Mouse (Mus musculus): Measurements from ENCODE around the gene Iqck. TPM values are rescaled to one million over a fixed set of nuclear protein-coding genes. Genes with fewer than 3 reads are reported as not detected.

Gene Iqck
- polyA plus RNA-seq, 1 experiment from 2014 or later, result 0.93 TPM

DNA sequence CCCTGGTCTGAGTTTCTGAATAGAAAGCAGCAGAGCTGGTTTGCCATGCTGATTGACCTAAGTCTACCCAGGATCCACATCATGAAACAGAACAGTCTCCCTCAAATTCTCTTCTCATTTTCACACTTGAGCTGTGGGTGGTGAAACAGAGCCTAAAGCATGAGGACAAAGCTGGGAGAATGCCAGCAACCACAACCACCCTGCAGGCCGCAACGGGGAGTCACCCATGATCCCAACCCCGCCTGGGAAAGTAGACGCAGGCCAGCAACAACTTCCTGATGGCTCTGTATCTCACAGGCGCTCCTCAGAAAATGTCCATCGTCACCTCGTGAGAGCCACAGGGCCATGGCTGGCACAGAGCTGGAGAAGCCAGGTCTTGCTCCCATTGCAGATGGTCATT is 4.0 kb upstream of the Iqck start:
- H3K27ac ChIP-seq (replicated peaks in 1 of 2; ENCODE audit: control insufficient read depth in 1 of 2, insufficient read depth in 1 of 2, low read depth in 2 of 2, low read length in 2 of 2), result no peak overlapping the region
- H3K4me2 ChIP-seq (ENCODE audit: low read length), result no peak overlapping the region
- H3K27me3 ChIP-seq (ENCODE audit: control insufficient read depth, insufficient read depth, low read length), result no peaks in the 10 kb centered on the region
- ATAC-seq (ENCODE audit: insufficient number of reproducible peaks, insufficient read depth, low FRiP score, low read depth), result no peak
- peaks cover 65% of the 10 kb centered on the region for H3K36me3 ChIP-seq (ENCODE audit: control insufficient read depth, insufficient read depth, low read length)
- no peaks in the 10 kb centered on the region for H3K9me3 ChIP-seq (ENCODE audit: control insufficient read depth, low read length)
- H3K4me3 ChIP-seq (ENCODE audit: control insufficient read depth in 1 of 2, insufficient read depth in 1 of 2, low read depth in 1 of 2, low read length in 2 of 2), result no peak overlapping the region
- H3K4me1 ChIP-seq (ENCODE audit: control insufficient read depth in 2 of 2, insufficient read depth in 2 of 2, low read length in 2 of 2), result peaks cover 28 to 50% of the 10 kb centered on the region in 2 experiments
- 67% methylated on average over 7 of the region's 7 CpGs for WGBS
- no peak overlapping the region for H3K9ac ChIP-seq (ENCODE audit: low read length)

DNA sequence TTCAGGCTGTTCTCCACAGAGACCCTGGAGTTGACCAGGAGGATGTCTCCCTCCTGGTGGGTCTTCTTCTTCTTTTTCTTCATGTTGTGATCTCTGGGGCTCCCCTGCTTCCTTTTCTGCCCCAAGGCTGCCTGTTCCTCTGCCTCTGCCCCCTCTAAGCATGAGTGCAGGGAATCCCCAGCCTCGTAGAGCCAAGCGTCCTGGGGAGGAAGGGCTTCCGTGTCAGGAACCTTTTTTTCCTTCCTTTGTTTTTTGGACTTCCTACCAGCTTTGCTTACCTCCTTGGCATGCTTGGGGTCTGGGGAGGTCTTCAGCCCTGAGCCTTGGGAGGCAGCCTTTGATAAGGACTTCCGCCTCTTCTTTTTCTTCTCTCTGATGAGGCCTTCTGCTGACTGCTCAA is 2.9 kb upstream of the Iqck start:
- H3K4me2 ChIP-seq (ENCODE audit: low read length), result no peak overlapping the region
- no peak for ATAC-seq (ENCODE audit: insufficient number of reproducible peaks, insufficient read depth, low FRiP score, low read depth)
- H3K4me3 ChIP-seq (ENCODE audit: control insufficient read depth in 1 of 2, insufficient read depth in 1 of 2, low read depth in 1 of 2, low read length in 2 of 2), result no peak overlapping the region
- peaks cover 28 to 50% of the 10 kb centered on the region in 2 experiments for H3K4me1 ChIP-seq (ENCODE audit: control insufficient read depth in 2 of 2, insufficient read depth in 2 of 2, low read length in 2 of 2)
- H3K9me3 ChIP-seq (ENCODE audit: control insufficient read depth, low read length), result no peaks in the 10 kb centered on the region
- no peaks in the 10 kb centered on the region for H3K27me3 ChIP-seq (ENCODE audit: control insufficient read depth, insufficient read depth, low read length)
- no peak overlapping the region for H3K9ac ChIP-seq (ENCODE audit: low read length)
- 72% methylated on average over 4 of the region's 4 CpGs for WGBS
- peak overlapping the region; percentile 8 to 11; a peak in 1 of 4 replicates for H3K27ac ChIP-seq (replicated peaks in 1 of 2; ENCODE audit: control insufficient read depth in 1 of 2, insufficient read depth in 1 of 2, low read depth in 2 of 2, low read length in 2 of 2)
- peaks cover 54% of the 10 kb centered on the region for H3K36me3 ChIP-seq (ENCODE audit: control insufficient read depth, insufficient read depth, low read length)

- Histone ChIP-seq H3K4me3 (ENCODE audit: control insufficient read depth in 1 of 2, insufficient read depth in 1 of 2, low read depth in 1 of 2, low read length in 2 of 2) (peak overlapping the region; percentile 73 to 83), H3K36me3 (ENCODE audit: control insufficient read depth, insufficient read depth, low read length) (peaks cover 42% of the 10 kb centered on the region), H3K9ac (ENCODE audit: low read length) (peak overlapping the region; percentile 74), H3K9me3 (ENCODE audit: control insufficient read depth, low read length) (no peaks in the 10 kb centered on the region), H3K4me2 (ENCODE audit: low read length) (peak overlapping the region; percentile 83), H3K27me3 (ENCODE audit: control insufficient read depth, insufficient read depth, low read length) (no peaks in the 10 kb centered on the region), H3K27ac (replicated peaks in 1 of 2; ENCODE audit: control insufficient read depth in 1 of 2, insufficient read depth in 1 of 2, low read depth in 2 of 2, low read length in 2 of 2) (0 out of 4 replicates have a peak overlapping the region, but pooled peaks of 1 of the 2 experiments have one; percentile 25), H3K4me1 (ENCODE audit: control insufficient read depth in 2 of 2, insufficient read depth in 2 of 2, low read length in 2 of 2) (peaks cover 17 to 32% of the 10 kb centered on the region in 2 experiments)
- 19% methylated on average over 3 of the region's 3 CpGs for WGBS
- ATAC-seq (ENCODE audit: insufficient number of reproducible peaks, insufficient read depth, low FRiP score, low read depth), result no peak
These were observed 946 bp upstream of the Iqck start for GRCm38 (mm10) chr7:118854606-118855005.

- Histone ChIP-seq H3K9me3 (ENCODE audit: control insufficient read depth, low read length) (no peaks in the 10 kb centered on the region), H3K27ac (replicated peaks in 1 of 2; ENCODE audit: control insufficient read depth in 1 of 2, insufficient read depth in 1 of 2, low read depth in 2 of 2, low read length in 2 of 2) (peak within 1 kb of the TSS; percentile 25 to 71; a peak in 3 of 4 replicates), H3K27me3 (ENCODE audit: control insufficient read depth, insufficient read depth, low read length) (no peaks in the 10 kb centered on the region), H3K36me3 (ENCODE audit: control insufficient read depth, insufficient read depth, low read length) (peaks cover 29% of the 10 kb centered on the region), H3K4me3 (ENCODE audit: control insufficient read depth in 1 of 2, insufficient read depth in 1 of 2, low read depth in 1 of 2, low read length in 2 of 2) (peak within 1 kb of the TSS; percentile 73 to 83), H3K9ac (ENCODE audit: low read length) (peak within 1 kb of the TSS; percentile 74), H3K4me1 (ENCODE audit: control insufficient read depth in 2 of 2, insufficient read depth in 2 of 2, low read length in 2 of 2) (peaks cover 7 to 20% of the 10 kb centered on the region in 2 experiments), H3K4me2 (ENCODE audit: low read length) (peak within 1 kb of the TSS; percentile 83)
- ATAC-seq (ENCODE audit: insufficient number of reproducible peaks, insufficient read depth, low FRiP score, low read depth), result peak; percentile 55
- under 1% methylated on average over 46 of the region's 46 CpGs for WGBS
These were observed 339 bp downstream of the Iqck start, which contains the start of gene Knop1 for GRCm38 (mm10) chr7:118855877-118856304. Gene Knop1 (minus strand): TSS chr7:118856254.

DNA sequence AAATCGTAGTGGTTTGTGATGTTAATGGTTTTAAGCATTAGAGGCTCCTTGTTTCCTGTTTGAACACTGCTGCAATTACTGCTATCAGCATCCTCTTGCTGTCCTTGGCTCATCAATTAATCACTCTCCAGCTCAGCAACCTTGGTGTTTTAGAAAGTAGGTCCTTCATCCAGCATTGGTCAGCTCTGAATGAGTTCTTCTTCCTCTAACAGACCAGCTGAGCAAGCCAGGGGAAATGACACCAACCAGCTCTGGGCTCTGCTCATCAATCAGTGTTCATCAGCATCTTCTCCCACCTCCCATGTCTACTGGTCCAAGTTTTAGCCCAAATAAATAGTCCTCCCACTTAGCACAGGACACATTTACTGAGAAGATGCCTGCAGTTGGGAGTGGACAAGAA is 3.1 kb downstream of the Iqck start:
- no peaks in the 10 kb centered on the region for H3K9me3 ChIP-seq (ENCODE audit: control insufficient read depth, low read length)
- 82% methylated on average over 1 of the region's 1 CpGs for WGBS
- no peaks in the 10 kb centered on the region for H3K27me3 ChIP-seq (ENCODE audit: control insufficient read depth, insufficient read depth, low read length)
- H3K4me1 ChIP-seq (ENCODE audit: control insufficient read depth in 2 of 2, insufficient read depth in 2 of 2, low read length in 2 of 2), result peaks cover 5 to 15% of the 10 kb centered on the region in 2 experiments
- H3K36me3 ChIP-seq (ENCODE audit: control insufficient read depth, insufficient read depth, low read length), result peaks cover 4% of the 10 kb centered on the region; the same call in 1 of the 2 replicates
- no peak overlapping the region for H3K9ac ChIP-seq (ENCODE audit: low read length)
- no peak overlapping the region for H3K4me2 ChIP-seq (ENCODE audit: low read length)
- no peak overlapping the region for H3K27ac ChIP-seq (replicated peaks in 1 of 2; ENCODE audit: control insufficient read depth in 1 of 2, insufficient read depth in 1 of 2, low read depth in 2 of 2, low read length in 2 of 2)
- no peak overlapping the region for H3K4me3 ChIP-seq (ENCODE audit: control insufficient read depth in 1 of 2, insufficient read depth in 1 of 2, low read depth in 1 of 2, low read length in 2 of 2)
- ATAC-seq (ENCODE audit: insufficient number of reproducible peaks, insufficient read depth, low FRiP score, low read depth), result no peak

GRCm38 (mm10) chr7:118865362-118865761 is 9.8 kb downstream of the Iqck start:
- WGBS, result 51% methylated on average over 2 of the region's 2 CpGs
- Histone ChIP-seq H3K4me2 (ENCODE audit: low read length) (no peak overlapping the region), H3K36me3 (ENCODE audit: control insufficient read depth, insufficient read depth, low read length) (no peaks in the 10 kb centered on the region), H3K4me3 (ENCODE audit: control insufficient read depth in 1 of 2, insufficient read depth in 1 of 2, low read depth in 1 of 2, low read length in 2 of 2) (no peak overlapping the region), H3K27ac (replicated peaks in 1 of 2; ENCODE audit: control insufficient read depth in 1 of 2, insufficient read depth in 1 of 2, low read depth in 2 of 2, low read length in 2 of 2) (no peak overlapping the region), H3K9ac (ENCODE audit: low read length) (no peak overlapping the region), H3K27me3 (ENCODE audit: control insufficient read depth, insufficient read depth, low read length) (no peaks in the 10 kb centered on the region), H3K4me1 (ENCODE audit: control insufficient read depth in 2 of 2, insufficient read depth in 2 of 2, low read length in 2 of 2) (no peaks in the 10 kb centered on the region), H3K9me3 (ENCODE audit: control insufficient read depth, low read length) (no peaks in the 10 kb centered on the region)
- ATAC-seq (ENCODE audit: insufficient number of reproducible peaks, insufficient read depth, low FRiP score, low read depth), result no peak

GRCm38 (mm10) chr7:118879466-118880029 is 24.0 kb downstream of the Iqck start:
- Histone ChIP-seq H3K9me3 (ENCODE audit: control insufficient read depth, low read length) (no peaks in the 10 kb centered on the region), H3K27me3 (ENCODE audit: control insufficient read depth, insufficient read depth, low read length) (no peaks in the 10 kb centered on the region), H3K9ac (ENCODE audit: low read length) (no peak overlapping the region), H3K4me1 (ENCODE audit: control insufficient read depth in 2 of 2, insufficient read depth in 2 of 2, low read length in 2 of 2) (peaks cover 10 to 11% of the 10 kb centered on the region in 2 experiments), H3K4me3 (ENCODE audit: control insufficient read depth in 1 of 2, insufficient read depth in 1 of 2, low read depth in 1 of 2, low read length in 2 of 2) (no peak overlapping the region), H3K27ac (replicated peaks in 1 of 2; ENCODE audit: control insufficient read depth in 1 of 2, insufficient read depth in 1 of 2, low read depth in 2 of 2, low read length in 2 of 2) (no peak overlapping the region), H3K4me2 (ENCODE audit: low read length) (no peak overlapping the region), H3K36me3 (ENCODE audit: control insufficient read depth, insufficient read depth, low read length) (no peaks in the 10 kb centered on the region)
- ATAC-seq (ENCODE audit: insufficient number of reproducible peaks, insufficient read depth, low FRiP score, low read depth), result no peak
- WGBS, result 82% methylated on average over 3 of the region's 3 CpGs

DNA sequence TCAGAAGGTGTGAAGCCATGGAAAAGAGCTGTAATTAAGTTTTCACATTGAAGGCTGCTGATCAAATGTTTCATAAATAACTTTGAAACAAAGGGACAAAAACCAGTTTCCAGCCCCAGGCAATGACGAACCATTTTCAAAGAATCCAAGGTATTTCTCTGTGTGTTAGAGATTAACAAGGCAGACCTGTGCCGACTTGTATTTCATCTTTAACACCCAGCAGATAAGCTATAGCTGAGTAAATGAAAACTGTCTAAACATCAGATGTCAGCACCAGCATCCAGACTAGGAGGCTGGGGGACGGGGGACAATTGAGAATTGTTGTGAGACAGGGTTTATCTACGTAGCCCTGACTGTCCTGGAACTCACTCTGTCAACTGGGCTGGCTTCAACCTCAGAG is 28.4 kb downstream of the Iqck start:
- Histone ChIP-seq H3K9ac (ENCODE audit: low read length) (no peak overlapping the region), H3K4me3 (ENCODE audit: control insufficient read depth in 1 of 2, insufficient read depth in 1 of 2, low read depth in 1 of 2, low read length in 2 of 2) (no peak overlapping the region), H3K4me2 (ENCODE audit: low read length) (no peak overlapping the region), H3K9me3 (ENCODE audit: control insufficient read depth, low read length) (no peaks in the 10 kb centered on the region), H3K27me3 (ENCODE audit: control insufficient read depth, insufficient read depth, low read length) (no peaks in the 10 kb centered on the region), H3K36me3 (ENCODE audit: control insufficient read depth, insufficient read depth, low read length) (no peaks in the 10 kb centered on the region), H3K27ac (replicated peaks in 1 of 2; ENCODE audit: control insufficient read depth in 1 of 2, insufficient read depth in 1 of 2, low read depth in 2 of 2, low read length in 2 of 2) (no peak overlapping the region), H3K4me1 (ENCODE audit: control insufficient read depth in 2 of 2, insufficient read depth in 2 of 2, low read length in 2 of 2) (peaks cover 10 to 11% of the 10 kb centered on the region in 2 experiments)
- no peak for ATAC-seq (ENCODE audit: insufficient number of reproducible peaks, insufficient read depth, low FRiP score, low read depth)
- WGBS, result 44% methylated on average over 4 of the region's 4 CpGs
